Mouse (Mus musculus): ENCODE results near the gene Stoml1. TPM values are rescaled to one million over a fixed set of nuclear protein-coding genes. Genes with fewer than 3 reads are reported as not detected.

Stoml1 gene
- total and polyA plus RNA-seq, 3 experiments = 35.4 to 40.7 (median 35.4) TPM

GRCm38 (mm10) chr9:58213377-58213776, 39.6 kb upstream of the Stoml1 start:
- dilution Hi-C loops (cut with MboI; ENCODE audit: extremely low pct_ligation_motif_present, extremely low pct_unique_long_range_greater_than_20kb, low sequenced_read_pairs) = no loop called here
- H3K9ac ChIP-seq (ENCODE audit: insufficient read depth, low read depth) = no peak overlapping the region
- peaks cover 0 to 12% of the 10 kb centered on the region in 2 experiments for H3K36me3 ChIP-seq (replicated peaks in 1 of 2; ENCODE audit: control insufficient read depth in 1 of 2, insufficient read depth in 1 of 2, low read length in 1 of 2)
- in situ Hi-C loops (cut with MboI; ENCODE audit: low pct_ligation_motif_present, low pct_unique_long_range_greater_than_20kb, low sequenced_read_pairs) = no loop called here
- peaks cover 0 to 6% of the 10 kb centered on the region in 2 experiments; a peak in 2 of 4 replicates for H3K4me1 ChIP-seq (ENCODE audit: control insufficient read depth in 1 of 2, insufficient read depth in 2 of 2)
- H3K27me3 ChIP-seq (replicated peaks) = no peaks in the 10 kb centered on the region
- TF ChIP-seq USF2 (conservative IDR thresholded peaks at IDR 0.05; ENCODE audit: low read depth, low read length) (no peak), SMC3 (IDR thresholded peaks at IDR 0.05; ENCODE audit: low read depth, low read length) (no peak), JUN (IDR thresholded peaks at IDR 0.05; ENCODE audit: insufficient read depth, low read depth, low read length) (no peak), UBTF (IDR thresholded peaks at IDR 0.05; ENCODE audit: low read depth, low read length) (no peak), MAFK (IDR thresholded peaks at IDR 0.05; ENCODE audit: insufficient replicate concordance, low read length) (no peak), ZC3H11A (IDR thresholded peaks at IDR 0.05; ENCODE audit: low read depth, low read length) (no peak), ELF1 (IDR thresholded peaks at IDR 0.05; ENCODE audit: low read depth, low read length) (no peak), POLR2AphosphoS2 (IDR thresholded peaks at IDR 0.05; ENCODE audit: low read depth, low read length) (no peak), MYC (IDR thresholded peaks at IDR 0.05; ENCODE audit: low read depth, low read length) (no peak), MXI1 (IDR thresholded peaks at IDR 0.05; ENCODE audit: low read depth, low read length) (no peak), E2F4 (IDR thresholded peaks at IDR 0.05; ENCODE audit: insufficient replicate concordance, low read depth, low read length) (no peak), POLR2A (IDR thresholded peaks at IDR 0.05; ENCODE audit: low read depth, low read length) (no peak), HCFC1 (IDR thresholded peaks at IDR 0.05; ENCODE audit: low read depth, low read length) (no peak), TCF12 (IDR thresholded peaks at IDR 0.05; ENCODE audit: low read depth, low read length) (no peak), MAZ (IDR thresholded peaks at IDR 0.05; ENCODE audit: low read depth, low read length) (no peak), GABPA (IDR thresholded peaks at IDR 0.05; ENCODE audit: insufficient replicate concordance, low read depth, low read length) (no peak), IRF4 (IDR thresholded peaks at IDR 0.05; ENCODE audit: low read depth, low read length) (no peak), BHLHE40 (IDR thresholded peaks at IDR 0.05; ENCODE audit: low read depth, low read length) (no peak)
- no peak overlapping the region for H3K4me2 ChIP-seq (ENCODE audit: insufficient read depth, low read depth, poor library complexity, severe bottlenecking)
- DNase-seq (ENCODE audit: extremely low read depth) = no peak
- H3K4me3 ChIP-seq (replicated peaks in 1 of 3; ENCODE audit: low read depth in 2 of 3, low read length in 2 of 3, poor library complexity in 1 of 3) = no peak overlapping the region
- no peaks in the 10 kb centered on the region for H3K79me2 ChIP-seq (replicated peaks; ENCODE audit: control insufficient read depth, extremely low read depth, insufficient read depth, poor library complexity, severe bottlenecking)
- no peaks in the 10 kb centered on the region for H3K9me3 ChIP-seq (replicated peaks; ENCODE audit: low read length)
- H3K27ac ChIP-seq (ENCODE audit: insufficient read depth, low read depth) = no peak overlapping the region

- Histone ChIP-seq H3K4me1 (ENCODE audit: control insufficient read depth in 1 of 2, insufficient read depth in 2 of 2) (peaks cover 0 to 6% of the 10 kb centered on the region in 2 experiments; a peak in 2 of 4 replicates), H3K9me3 (replicated peaks; ENCODE audit: low read length) (no peaks in the 10 kb centered on the region), H3K27me3 (replicated peaks) (no peaks in the 10 kb centered on the region), H3K4me2 (ENCODE audit: insufficient read depth, low read depth, poor library complexity, severe bottlenecking) (no peak overlapping the region), H3K27ac (ENCODE audit: insufficient read depth, low read depth) (no peak overlapping the region), H3K79me2 (replicated peaks; ENCODE audit: control insufficient read depth, extremely low read depth, insufficient read depth, poor library complexity, severe bottlenecking) (no peaks in the 10 kb centered on the region), H3K4me3 (replicated peaks in 1 of 3; ENCODE audit: low read depth in 2 of 3, low read length in 2 of 3, poor library complexity in 1 of 3) (no peak overlapping the region), H3K9ac (ENCODE audit: insufficient read depth, low read depth) (no peak overlapping the region), H3K36me3 (replicated peaks in 1 of 2; ENCODE audit: control insufficient read depth in 1 of 2, insufficient read depth in 1 of 2, low read length in 1 of 2) (peaks cover 3 to 17% of the 10 kb centered on the region in 2 experiments)
- dilution Hi-C loops (cut with MboI; ENCODE audit: extremely low pct_ligation_motif_present, extremely low pct_unique_long_range_greater_than_20kb, low sequenced_read_pairs) (no loop called here), in situ Hi-C loops (cut with MboI; ENCODE audit: low pct_ligation_motif_present, low pct_unique_long_range_greater_than_20kb, low sequenced_read_pairs) (no loop called here)
- TF ChIP-seq PAX5 (IDR thresholded peaks at IDR 0.05; ENCODE audit: low read length) (no peak), ELF1 (IDR thresholded peaks at IDR 0.05; ENCODE audit: low read depth, low read length) (no peak), CHD1 (IDR thresholded peaks at IDR 0.05; ENCODE audit: low read depth, low read length) (no peak), TBP (conservative IDR thresholded peaks at IDR 0.05; ENCODE audit: low read depth, low read length) (no peak), USF2 (conservative IDR thresholded peaks at IDR 0.05; ENCODE audit: low read depth, low read length) (no peak), EP300 (IDR thresholded peaks at IDR 0.05; ENCODE audit: low read length) (no peak), CTCF (conservative IDR thresholded peaks at IDR 0.05 in 1 of 2, IDR thresholded peaks at IDR 0.05 in 1 of 2; ENCODE audit: low read depth in 2 of 2, low read length in 2 of 2) (no peak)
- no peak for DNase-seq (ENCODE audit: extremely low read depth)
Observed at GRCm38 (mm10) chr9:58213865-58214264, 39.1 kb upstream of the Stoml1 start.
